Mouse (Mus musculus) CH12.LX (cell line): ENCODE data around the gene Tcp11l2.

Experiments
- CTCF ChIP-seq, 2 experiments: IDR thresholded peaks in 1 of 2; conservative IDR thresholded peaks in 1 of 2; 2 replicates each; pipeline ENCODE4 v1.5.1; 2011 to 2012; ENCODE audit warnings: low read depth in 2 of 2, low read length in 2 of 2, improper control_type of control experiment in 1 of 2, inconsistent platforms in 1 of 2, mild to moderate bottlenecking in 1 of 2, moderate library complexity in 1 of 2
- NELFE ChIP-seq: IDR thresholded peaks from 2 replicates; pipeline ENCODE4 v1.6.1; 2011; ENCODE audit warnings: low read depth, low read length, improper control_type of control experiment
- NRF1 ChIP-seq: IDR thresholded peaks from 2 replicates; pipeline ENCODE4 v1.6.1; 2014; ENCODE audit warnings: low read depth, mild to moderate bottlenecking, inconsistent platforms, low read length, improper control_type of control experiment, moderate library complexity

GRCm38 (mm10) chr10:84577071-84577727 lies 773 bp downstream of the Tcp11l2 start:
- TF ChIP-seq CTCF (conservative IDR thresholded peaks at IDR 0.05 in 1 of 2, IDR thresholded peaks at IDR 0.05 in 1 of 2; ENCODE audit: low read depth in 2 of 2, low read length in 2 of 2) (no peak), NRF1 (no peak), NELFE (no peak)
